Mouse (Mus musculus) layer of hippocampus, adult 6 months (tissue): Measurements from ENCODE around the gene Kcnmb3. TPM values are rescaled to one million over a fixed set of nuclear protein-coding genes. Genes with fewer than 3 reads are reported as not detected.

Experiments used
- long read RNA-seq, 2 experiments: library from polyadenylated mRNA; unstranded; transcript quantifications; one replicate each; pipeline ENCODE4 v2.0.0; 2019 to 2020
- polyA plus RNA-seq: library from polyadenylated mRNA; unstranded; fragments of <200 nt; fragmentation: Nextera tagmentation; gene quantifications from 2 replicates; pipeline ENCODE4 v1.2.3, GENCODE M21; 2021

Gene Kcnmb3
- polyA plus RNA-seq = not detected in 2 replicates
- long read RNA-seq, experiment 1 = 0 reads
- long read RNA-seq, experiment 2 = 0 reads

DNA sequence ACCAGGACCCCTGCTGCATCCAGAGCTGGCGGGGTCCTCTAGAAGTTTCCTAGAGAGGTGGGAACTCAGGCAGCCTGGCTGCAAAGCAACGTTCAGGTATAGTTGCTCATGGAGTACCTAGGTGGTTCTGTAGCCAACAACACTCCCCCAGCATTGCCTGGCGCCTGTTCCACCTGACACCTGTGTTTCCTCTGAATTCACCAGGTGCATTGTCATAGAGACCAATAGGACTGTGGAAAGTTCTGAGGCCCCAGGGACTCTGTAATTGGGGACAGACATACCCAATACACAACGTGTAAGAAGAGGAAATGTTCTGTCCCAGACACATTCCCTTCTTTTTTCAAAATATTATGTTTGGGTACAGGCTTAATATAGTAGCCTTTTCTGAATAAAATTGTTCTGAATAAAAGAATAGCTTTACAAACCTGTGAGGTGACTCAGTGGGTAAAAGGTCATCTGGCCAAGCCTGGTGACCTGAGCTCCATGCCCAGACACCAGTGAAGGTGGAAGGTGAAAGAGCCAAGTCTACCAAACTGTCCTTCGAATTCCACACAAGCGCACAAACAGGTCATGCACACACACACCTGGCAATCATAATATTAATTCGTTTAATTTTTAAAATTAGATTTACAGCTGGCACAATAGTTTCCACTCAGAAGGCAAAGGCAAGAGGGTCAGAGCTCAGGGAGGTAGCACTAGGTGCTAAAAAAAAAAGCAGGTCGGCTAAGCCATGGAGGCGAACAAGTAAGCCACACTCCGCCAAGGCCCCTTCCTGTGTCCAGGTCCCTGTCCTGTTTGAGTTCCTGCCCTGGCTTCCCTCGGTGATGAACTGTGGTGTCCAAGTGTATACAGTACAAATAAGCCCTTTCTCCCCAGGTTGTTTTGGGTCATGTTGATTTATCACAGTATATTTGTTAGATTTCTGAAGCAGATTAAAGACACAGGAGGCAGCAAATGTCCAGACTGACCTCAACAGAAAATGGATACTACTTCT lies at the start of gene Kcnmb3:
Gene Kcnmb3, minus strand, starts transcription at position 135 of the 994 bp plus-strand sequence.

GRCm38 (mm10) chr3:32529303-32529898 lies 37.4 kb upstream of the Kcnmb3 start, which contains the start of gene Mfn1:
Gene Mfn1, plus strand, starts transcription at chr3:32529465.

DNA sequence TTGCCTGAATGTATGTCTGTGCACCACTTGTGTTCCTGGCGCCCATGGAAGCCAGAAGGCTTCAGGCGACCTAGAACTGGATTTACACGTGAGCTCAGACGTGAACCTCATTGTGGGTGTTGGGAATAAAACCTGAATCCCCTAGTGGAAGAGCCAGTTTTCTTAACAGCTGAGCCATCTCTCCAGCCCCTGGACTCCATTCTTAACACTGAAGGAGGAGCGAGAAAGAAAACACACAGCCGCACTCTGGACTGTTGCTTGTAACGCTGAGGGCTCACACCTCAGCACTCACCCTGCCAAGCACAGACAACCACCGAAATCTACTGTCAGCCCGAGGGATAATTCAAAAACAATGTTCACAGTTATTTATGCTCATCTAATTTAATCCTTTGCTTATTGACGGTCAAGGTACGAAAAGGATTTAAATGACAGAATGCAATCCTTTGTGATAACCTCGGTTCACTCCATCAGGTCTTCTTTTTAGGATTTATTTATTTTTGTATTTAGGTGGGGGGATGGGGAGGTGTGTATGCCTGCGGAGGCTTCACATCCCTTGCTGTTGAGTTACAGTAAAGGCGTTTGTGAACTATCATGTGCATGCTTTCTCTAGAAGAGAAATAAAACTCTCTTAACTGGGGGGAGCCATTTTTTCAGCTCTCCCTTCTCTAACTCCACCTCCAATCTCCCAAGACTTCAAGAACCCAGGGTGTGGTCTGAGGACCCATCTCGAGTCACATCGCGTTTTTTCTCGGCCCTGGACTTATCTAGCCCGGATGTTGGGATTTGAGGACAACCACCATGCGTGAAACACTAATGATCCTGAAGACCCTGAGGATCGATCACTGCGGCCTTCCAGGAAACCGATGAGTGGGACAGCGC lies 17.7 kb upstream of the Kcnmb3 start, which contains the start of gene Zfp639:
Gene Zfp639, plus strand, starts transcription at position 764 of the 879 bp plus-strand sequence.

Other genes starting within 250 kb of the Kcnmb3 start
- gene Zmat3, start 126.2 kb downstream of the Kcnmb3 start, polyA plus RNA-seq = 10.4 and 13.7 TPM in 2 replicates
- gene Pik3ca, start 94.6 kb downstream of the Kcnmb3 start, polyA plus RNA-seq = 5.5 and 8.5 TPM in 2 replicates
- 11.8 and 13.0 TPM in 2 replicates for gene Zfp639, start 18.0 kb upstream of the Kcnmb3 start, polyA plus RNA-seq
- gene Mfn1, start 37.2 kb upstream of the Kcnmb3 start, polyA plus RNA-seq = 8.6 and 12.4 TPM in 2 replicates
- 18.8 and 23.1 TPM in 2 replicates for gene Gnb4, start 124.4 kb upstream of the Kcnmb3 start, polyA plus RNA-seq
- gene Actl6a, start 214.1 kb upstream of the Kcnmb3 start, polyA plus RNA-seq = 16.0 and 21.3 TPM in 2 replicates
- 614 and 620 TPM in 2 replicates for gene Ndufb5, start 244.8 kb upstream of the Kcnmb3 start, polyA plus RNA-seq
- gene Mrpl47, start 245.4 kb upstream of the Kcnmb3 start, polyA plus RNA-seq = 23.5 and 25.6 TPM in 2 replicates